Mouse (Mus musculus) heart, embryonic 12.5 days (tissue): ENCODE results near the gene Bmpr1b. TPM values are rescaled to one million over a fixed set of nuclear protein-coding genes. Genes with fewer than 3 reads are reported as not detected.
A peak's percentile ranks its signal among the peaks of the same experiment; 100 is the strongest.

Source experiments
- ATAC-seq: fragments of 200-750 bp; cut with Nextera tagmentation; 2 replicates; pipeline ENCODE4 v1.8.0; 2017; ENCODE audit warnings: moderate TSS enrichment, moderate library complexity; ENCODE audit not compliant: insufficient number of reproducible peaks, low FRiP score
- H3K27ac ChIP-seq: fragments of 300-500 bp; sonication (generic); 2 replicates; pipeline ENCODE4 v1.5.1; 2016; ENCODE audit warnings: mild to moderate bottlenecking, moderate library complexity; ENCODE audit not compliant: poor library complexity, severe bottlenecking
- H3K27me3 ChIP-seq: fragments of 300-500 bp; sonication (generic); replicated peaks from 2 replicates; pipeline ENCODE4 v1.6.1; 2016; ENCODE audit warnings: mild to moderate bottlenecking, moderate library complexity
- H3K36me3 ChIP-seq: fragments of 300-500 bp; sonication (generic); 2 replicates; pipeline ENCODE4 v1.6.1; 2016; ENCODE audit warnings: mild to moderate bottlenecking, moderate library complexity
- H3K4me1 ChIP-seq: fragments of 300-500 bp; sonication (generic); replicated peaks from 2 replicates; pipeline ENCODE4 v1.6.1; 2016; ENCODE audit warnings: mild to moderate bottlenecking
- H3K4me2 ChIP-seq: fragments of 300-500 bp; sonication (generic); 2 replicates; pipeline ENCODE4 v1.6.1; 2016; ENCODE audit warnings: mild to moderate bottlenecking, moderate library complexity
- H3K4me3 ChIP-seq: fragments of 300-500 bp; sonication (generic); 2 replicates; pipeline ENCODE4 v1.5.1; 2016; ENCODE audit warnings: mild to moderate bottlenecking
- H3K9ac ChIP-seq: fragments of 300-500 bp; sonication (generic); 2 replicates; pipeline ENCODE4 v1.6.1; 2016; ENCODE audit warnings: mild to moderate bottlenecking, moderate library complexity
- H3K9me3 ChIP-seq: fragments of 300-500 bp; sonication (generic); replicated peaks from 2 replicates; pipeline ENCODE4 v1.6.1; 2016; ENCODE audit warnings: mild to moderate bottlenecking, moderate library complexity
- WGBS: fragments of 180-500 bp; shearing (Covaris S2); methylation state at CpG from one replicate; pipeline ENCODE4 v1.1.7; 2016; 5-methylcytosine and 5-hydroxymethylcytosine counted together
- polyA plus RNA-seq: library from polyadenylated mRNA; unstranded; fragments of >200 nt; fragmentation: Nextera tagmentation; extraction: Ambion mirVana; gene quantifications from 2 replicates; pipeline ENCODE4 v1.2.1, GENCODE M21; 2016

The Bmpr1b gene
- polyA plus RNA-seq, 1 experiment from 2014 or later = 1.8 TPM

- Histone ChIP-seq H3K27ac (no peak overlapping the region), H3K36me3 (no peaks in the 10 kb centered on the region), H3K4me2 (peak overlapping the region; percentile 97), H3K4me3 (peak overlapping the region; percentile 66), H3K9ac (peak overlapping the region; percentile 72), H3K27me3 (peaks cover 33% of the 10 kb centered on the region), H3K4me1 (peaks cover 4% of the 10 kb centered on the region), H3K9me3 (no peaks in the 10 kb centered on the region)
- ATAC-seq = no peak
- WGBS = 16% methylated on average over 9 of the region's 9 CpGs
Observed at GRCm38 (mm10) chr3:142168251-142168862, 868 bp downstream of the Bmpr1b start.

- no peak overlapping the region for H3K27ac ChIP-seq
- H3K27me3 ChIP-seq = peaks cover 10% of the 10 kb centered on the region
- no peaks in the 10 kb centered on the region for H3K36me3 ChIP-seq
- H3K4me1 ChIP-seq = peaks cover 4% of the 10 kb centered on the region
- H3K9me3 ChIP-seq = no peaks in the 10 kb centered on the region
- no peak for ATAC-seq
- H3K4me2 ChIP-seq = no peak overlapping the region
- no peak overlapping the region for H3K9ac ChIP-seq
- H3K4me3 ChIP-seq = no peak overlapping the region
- 59% methylated on average over 9 of the region's 9 CpGs for WGBS
Observed at GRCm38 (mm10) chr3:142164981-142165380, 4.2 kb downstream of the Bmpr1b start.

GRCm38 (mm10) chr3:142163896-142164295 is 5.3 kb downstream of the Bmpr1b start:
- H3K4me3 ChIP-seq = no peak overlapping the region
- no peak overlapping the region for H3K9ac ChIP-seq
- 76% methylated on average over 2 of the region's 2 CpGs for WGBS
- H3K4me2 ChIP-seq = no peak overlapping the region
- ATAC-seq = no peak
- no peaks in the 10 kb centered on the region for H3K9me3 ChIP-seq
- H3K36me3 ChIP-seq = no peaks in the 10 kb centered on the region
- peaks cover 4% of the 10 kb centered on the region for H3K4me1 ChIP-seq
- H3K27ac ChIP-seq = no peak overlapping the region
- peaks cover 10% of the 10 kb centered on the region for H3K27me3 ChIP-seq

GRCm38 (mm10) chr3:142161405-142161804 is 7.8 kb downstream of the Bmpr1b start:
- Histone ChIP-seq H3K4me1 (no peaks in the 10 kb centered on the region), H3K9ac (no peak overlapping the region), H3K36me3 (no peaks in the 10 kb centered on the region), H3K4me3 (no peak overlapping the region), H3K27me3 (peaks cover 3% of the 10 kb centered on the region; the same call in 1 of the 2 replicates), H3K27ac (no peak overlapping the region), H3K4me2 (no peak overlapping the region), H3K9me3 (no peaks in the 10 kb centered on the region)
- WGBS = 77% methylated on average over 3 of the region's 3 CpGs
- ATAC-seq = no peak

GRCm38 (mm10) chr3:142151980-142152379 is 17.2 kb downstream of the Bmpr1b start:
- 68% methylated on average over 5 of the region's 5 CpGs for WGBS

GRCm38 (mm10) chr3:142138796-142139195 is 30.4 kb downstream of the Bmpr1b start:
- no peak overlapping the region for H3K4me3 ChIP-seq
- no peaks in the 10 kb centered on the region for H3K9me3 ChIP-seq
- no peak overlapping the region for H3K27ac ChIP-seq
- H3K4me1 ChIP-seq = no peaks in the 10 kb centered on the region
- no peak overlapping the region for H3K9ac ChIP-seq
- H3K36me3 ChIP-seq = no peaks in the 10 kb centered on the region
- 77% methylated on average over 5 of the region's 5 CpGs for WGBS
- H3K27me3 ChIP-seq = no peaks in the 10 kb centered on the region
- no peak for ATAC-seq
- H3K4me2 ChIP-seq = no peak overlapping the region

More at GRCm38 (mm10) chr3:142151980-142152379, 17.2 kb downstream of the Bmpr1b start:
- H3K4me1 ChIP-seq = no peaks in the 10 kb centered on the region
- no peak for ATAC-seq
- no peak overlapping the region for H3K4me2 ChIP-seq
- H3K27me3 ChIP-seq = no peaks in the 10 kb centered on the region
- H3K27ac ChIP-seq = no peak overlapping the region
- H3K9me3 ChIP-seq = no peaks in the 10 kb centered on the region
- H3K9ac ChIP-seq = no peak overlapping the region
- H3K36me3 ChIP-seq = no peaks in the 10 kb centered on the region
- H3K4me3 ChIP-seq = no peak overlapping the region

GRCm38 (mm10) chr3:142126379-142126778 is 42.8 kb downstream of the Bmpr1b start:
- H3K27me3 ChIP-seq = peaks cover 21% of the 10 kb centered on the region
- no peak overlapping the region for H3K4me2 ChIP-seq
- H3K4me1 ChIP-seq = peaks cover 10% of the 10 kb centered on the region
- no peaks in the 10 kb centered on the region for H3K9me3 ChIP-seq
- H3K9ac ChIP-seq = no peak overlapping the region
- WGBS = 53% methylated on average over 1 of the region's 1 CpGs
- H3K4me3 ChIP-seq = no peak overlapping the region
- ATAC-seq = no peak
- no peak overlapping the region for H3K27ac ChIP-seq
- no peaks in the 10 kb centered on the region for H3K36me3 ChIP-seq

GRCm38 (mm10) chr3:142125556-142125955 is 43.7 kb downstream of the Bmpr1b start:
- Histone ChIP-seq H3K27me3 (peaks cover 21% of the 10 kb centered on the region), H3K4me3 (no peak overlapping the region), H3K9me3 (no peaks in the 10 kb centered on the region), H3K36me3 (no peaks in the 10 kb centered on the region), H3K27ac (no peak overlapping the region), H3K9ac (no peak overlapping the region), H3K4me2 (no peak overlapping the region), H3K4me1 (peaks cover 10% of the 10 kb centered on the region)
- peak; percentile 71 for ATAC-seq
- WGBS = 15% methylated on average over 2 of the region's 2 CpGs

GRCm38 (mm10) chr3:142124255-142124654 is 45.0 kb downstream of the Bmpr1b start:
- no peaks in the 10 kb centered on the region for H3K9me3 ChIP-seq
- WGBS = 50% methylated on average over 6 of the region's 6 CpGs
- H3K36me3 ChIP-seq = no peaks in the 10 kb centered on the region
- peaks cover 26% of the 10 kb centered on the region for H3K27me3 ChIP-seq
- ATAC-seq = no peak
- H3K4me3 ChIP-seq = no peak overlapping the region
- H3K27ac ChIP-seq = no peak overlapping the region
- H3K4me2 ChIP-seq = no peak overlapping the region
- no peak overlapping the region for H3K9ac ChIP-seq
- H3K4me1 ChIP-seq = peaks cover 10% of the 10 kb centered on the region

GRCm38 (mm10) chr3:142122376-142122775 is 46.8 kb downstream of the Bmpr1b start:
- H3K27me3 ChIP-seq = peaks cover 17% of the 10 kb centered on the region
- H3K27ac ChIP-seq = no peak overlapping the region
- no peak for ATAC-seq
- 68% methylated on average over 5 of the region's 5 CpGs for WGBS
- peaks cover 15% of the 10 kb centered on the region for H3K4me1 ChIP-seq
- H3K4me2 ChIP-seq = no peak overlapping the region
- H3K36me3 ChIP-seq = no peaks in the 10 kb centered on the region
- no peak overlapping the region for H3K4me3 ChIP-seq
- H3K9me3 ChIP-seq = no peaks in the 10 kb centered on the region
- no peak overlapping the region for H3K9ac ChIP-seq

GRCm38 (mm10) chr3:142120795-142121194 is 48.4 kb downstream of the Bmpr1b start:
- Histone ChIP-seq H3K27ac (no peak overlapping the region), H3K4me1 (peaks cover 11% of the 10 kb centered on the region), H3K9ac (no peak overlapping the region), H3K27me3 (peaks cover 17% of the 10 kb centered on the region), H3K9me3 (no peaks in the 10 kb centered on the region), H3K36me3 (no peaks in the 10 kb centered on the region), H3K4me2 (no peak overlapping the region), H3K4me3 (no peak overlapping the region)
- ATAC-seq = no peak
- 74% methylated on average over 3 of the region's 3 CpGs for WGBS

GRCm38 (mm10) chr3:142114762-142115316 is 54.4 kb downstream of the Bmpr1b start:
- Histone ChIP-seq H3K27me3 (peaks cover 13% of the 10 kb centered on the region), H3K4me2 (no peak overlapping the region), H3K4me3 (no peak overlapping the region), H3K36me3 (no peaks in the 10 kb centered on the region), H3K9ac (no peak overlapping the region), H3K9me3 (no peaks in the 10 kb centered on the region), H3K27ac (no peak overlapping the region), H3K4me1 (peaks cover 4% of the 10 kb centered on the region)
- WGBS = 57% methylated on average over 6 of the region's 6 CpGs
- ATAC-seq = no peak
